Mouse (Mus musculus) NIH3T3 (cell line): ENCODE measurements at regions not wholly inside any gene's neighbourhood (a gene's known extent, or its start where the extent isn't known, plus 50 kb on each side); places are given as distances from the start of the nearest gene placed in this dataset.
"Not testable (repeated sequence)": the region's sequence is repeated elsewhere in the genome, so short reads cannot be mapped to it uniquely, and the experiment has no call there.

Source experiments
- DNase-seq: peaks from one replicate; pipeline ENCODE4 v3.0.0-alpha.2; 2012; ENCODE audit warnings: low read depth

DNA sequence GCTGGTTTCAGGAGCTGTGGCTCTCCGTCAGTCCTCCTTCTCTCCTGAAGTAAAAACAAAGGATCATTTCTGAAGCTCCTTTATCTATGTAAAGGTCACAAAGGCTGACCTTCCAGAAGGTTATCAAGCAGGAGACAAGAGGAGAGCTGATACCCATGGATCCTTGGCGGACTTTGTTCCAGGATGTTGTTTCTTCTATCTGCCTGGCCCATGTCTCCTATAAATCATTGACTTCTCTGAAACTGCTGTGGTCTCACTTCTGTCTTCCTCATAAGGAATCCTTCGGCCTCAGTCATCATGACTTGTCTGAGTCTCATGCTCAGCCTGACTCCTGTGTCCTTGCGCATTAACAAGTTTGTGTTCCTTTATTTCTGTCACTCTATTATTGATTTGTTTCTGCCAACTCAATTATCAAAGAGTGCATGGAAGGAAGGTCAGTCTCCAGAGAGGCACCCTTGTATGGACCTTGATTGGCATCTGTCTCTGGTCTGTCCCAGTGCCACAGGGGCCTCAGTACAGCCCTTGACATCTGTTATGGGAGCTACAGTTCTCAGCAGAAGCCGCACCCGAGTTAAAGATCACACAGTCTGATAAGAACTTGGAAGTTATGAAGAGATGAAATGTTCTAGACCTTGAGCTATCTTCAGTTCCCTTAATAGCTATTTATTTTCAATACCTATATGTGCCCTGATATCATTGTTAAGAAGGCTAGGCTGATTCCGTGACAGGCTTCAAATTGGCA is 53.2 kb upstream of the Dazl start:
- DNase-seq: no peak

DNA sequence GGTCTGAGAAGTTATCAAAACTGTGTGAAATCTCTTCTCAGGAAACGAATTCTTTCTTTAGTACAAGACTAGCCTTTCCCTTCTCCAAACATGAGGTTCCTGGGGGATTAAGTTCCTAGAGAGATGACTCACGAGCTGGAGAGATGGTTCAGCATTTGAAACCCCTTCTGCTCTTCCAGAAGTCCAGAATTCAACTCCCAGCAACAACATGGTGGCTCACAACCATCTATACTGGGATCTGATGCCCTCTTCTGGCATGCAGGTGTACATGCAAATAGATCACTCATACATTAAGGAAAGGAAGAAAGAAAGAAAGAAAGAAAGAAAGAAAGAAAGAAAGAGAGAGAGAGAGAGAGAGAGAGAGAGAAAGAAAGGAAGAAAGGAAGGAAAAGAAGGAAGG is 60.4 kb upstream of the Dazl start:
- DNase-seq: not testable (repeated sequence)

DNA sequence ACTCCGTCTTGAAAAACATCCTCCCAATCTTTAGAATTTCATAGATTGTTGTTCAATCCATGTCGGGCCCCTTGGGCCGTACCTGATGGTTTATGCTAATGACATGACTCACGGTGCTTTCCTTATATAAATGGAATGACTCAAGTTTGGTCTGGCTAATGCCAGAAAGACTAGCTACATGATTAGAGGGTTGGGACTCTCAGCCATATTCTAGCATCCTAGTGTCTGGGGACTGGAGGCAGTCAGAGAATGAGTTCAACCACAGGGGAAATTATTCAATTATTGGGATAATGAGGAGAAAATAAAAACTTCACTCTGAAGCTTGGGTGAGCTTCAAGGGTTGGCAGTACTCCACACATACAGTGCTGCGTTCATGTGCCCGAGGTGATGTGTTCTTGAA is 60.9 kb upstream of the Dazl start:
- DNase-seq: no peak

DNA sequence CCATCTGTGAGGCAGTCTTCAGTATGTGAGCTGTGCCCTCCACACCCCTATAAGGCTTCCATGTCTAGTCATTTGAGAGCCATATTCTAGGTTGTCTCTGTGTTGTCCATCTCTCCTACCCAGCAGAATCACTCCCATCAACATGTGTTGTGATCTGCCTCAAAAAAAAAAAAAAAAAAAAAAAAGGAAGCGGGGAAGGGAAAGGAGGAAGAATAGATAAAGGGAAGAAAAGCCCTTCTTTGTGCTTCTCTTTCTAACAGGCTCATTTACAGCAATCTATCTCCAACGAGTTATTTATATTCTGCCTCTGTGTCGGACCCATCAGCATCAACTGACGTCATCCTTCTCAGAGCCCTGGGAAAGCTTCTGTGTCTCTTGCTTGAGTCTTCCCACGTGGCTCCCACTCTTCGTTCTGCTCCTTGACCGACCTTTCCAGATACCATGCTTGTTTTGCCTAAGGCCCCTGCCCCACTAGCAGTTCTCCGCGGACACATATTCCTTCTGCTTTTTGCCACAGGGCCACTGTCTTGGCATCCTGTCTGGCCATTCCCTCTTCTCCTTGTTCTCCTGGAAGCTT is 68.3 kb upstream of the Dazl start:
- no peak for DNase-seq

DNA sequence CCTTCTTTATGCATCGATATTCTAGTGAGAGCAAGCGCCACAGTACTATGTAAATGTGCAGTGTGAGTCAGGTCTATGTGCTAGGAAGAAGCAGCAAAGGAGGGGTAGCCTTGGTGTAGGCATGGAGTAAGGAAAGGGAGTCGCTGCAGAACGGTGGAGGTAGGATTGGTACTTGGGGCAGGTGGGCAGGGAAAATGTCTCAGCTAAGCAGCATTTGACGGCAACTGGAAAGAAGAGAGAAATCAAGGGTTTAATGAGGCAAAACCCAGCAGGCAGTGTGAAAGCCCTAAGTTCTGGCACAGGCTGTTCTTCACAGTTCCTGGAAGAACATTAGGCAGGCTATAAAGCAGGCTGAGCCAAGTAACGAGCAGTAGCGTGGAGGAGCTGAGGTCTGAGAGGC is 72.0 kb upstream of the Dazl start:
- no peak for DNase-seq

DNA sequence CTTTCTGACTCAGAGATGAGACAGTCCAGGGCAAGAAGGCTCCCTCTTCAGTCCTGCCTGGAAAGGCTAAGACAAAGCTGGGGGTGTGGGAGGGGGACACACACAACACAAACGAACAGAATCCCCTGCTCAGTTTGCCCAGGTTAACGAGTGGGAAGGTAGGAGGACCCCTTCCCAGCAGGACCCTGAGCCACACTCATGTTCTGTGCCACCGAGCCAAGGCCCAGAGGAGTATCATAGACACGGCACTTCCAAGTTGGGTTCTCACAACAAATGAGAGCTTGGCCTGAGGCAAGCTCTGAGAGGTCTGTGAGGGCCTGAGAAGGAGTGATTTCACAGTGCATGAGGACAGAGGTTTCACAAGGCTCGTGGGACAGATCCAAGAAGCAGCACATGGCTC is 72.7 kb upstream of the Dazl start:
- DNase-seq: no peak

DNA sequence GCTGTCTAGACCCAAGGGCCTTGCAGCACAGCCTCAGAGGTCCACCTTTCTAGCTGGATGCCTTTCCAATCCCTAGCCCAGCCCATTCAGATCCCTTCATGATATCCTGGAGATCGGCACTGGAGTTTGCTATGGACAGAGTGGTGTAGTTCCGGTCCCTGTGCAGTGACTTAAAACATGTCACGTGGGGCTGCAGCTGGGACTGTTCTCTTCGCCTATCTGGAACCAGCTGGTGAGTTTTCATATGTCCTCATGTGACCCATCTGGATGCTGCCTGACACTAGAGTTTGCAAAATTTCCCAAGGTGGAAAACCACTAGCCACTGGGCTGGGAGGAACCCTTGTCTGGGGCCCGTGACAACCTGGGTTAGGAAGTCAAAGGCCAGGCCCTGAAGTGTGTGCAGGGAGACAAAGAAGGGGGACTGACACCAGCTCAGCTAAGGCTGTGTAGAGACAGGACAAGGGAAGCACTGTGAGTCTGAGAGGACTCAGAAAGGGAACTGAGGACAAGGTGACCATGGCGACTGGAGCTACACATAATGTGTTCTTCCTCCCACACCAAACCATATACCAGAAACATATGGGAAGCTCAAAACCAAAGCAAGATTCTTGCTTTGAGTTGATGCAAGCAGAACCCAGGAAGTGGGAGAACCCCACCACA is 75.9 kb upstream of the Dazl start:
- DNase-seq: no peak

DNA sequence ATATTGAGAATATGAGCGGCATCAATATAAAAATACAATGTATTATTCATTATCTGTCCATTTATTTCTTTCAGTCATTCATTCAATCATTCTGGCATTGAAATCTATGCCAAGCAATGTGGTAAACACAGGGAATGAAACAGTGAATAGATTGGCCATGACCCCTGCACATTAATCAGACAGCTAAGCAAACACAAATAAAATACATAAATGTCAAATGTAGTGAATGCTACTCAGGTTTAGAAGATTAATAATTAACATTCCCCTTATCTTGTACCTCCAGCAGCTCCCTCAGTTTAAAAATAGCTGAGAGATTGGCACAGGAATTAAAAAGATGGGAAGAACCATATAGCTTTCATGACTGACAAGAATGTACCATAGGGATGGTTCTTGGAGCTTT is 77.0 kb upstream of the Dazl start:
- no peak for DNase-seq

DNA sequence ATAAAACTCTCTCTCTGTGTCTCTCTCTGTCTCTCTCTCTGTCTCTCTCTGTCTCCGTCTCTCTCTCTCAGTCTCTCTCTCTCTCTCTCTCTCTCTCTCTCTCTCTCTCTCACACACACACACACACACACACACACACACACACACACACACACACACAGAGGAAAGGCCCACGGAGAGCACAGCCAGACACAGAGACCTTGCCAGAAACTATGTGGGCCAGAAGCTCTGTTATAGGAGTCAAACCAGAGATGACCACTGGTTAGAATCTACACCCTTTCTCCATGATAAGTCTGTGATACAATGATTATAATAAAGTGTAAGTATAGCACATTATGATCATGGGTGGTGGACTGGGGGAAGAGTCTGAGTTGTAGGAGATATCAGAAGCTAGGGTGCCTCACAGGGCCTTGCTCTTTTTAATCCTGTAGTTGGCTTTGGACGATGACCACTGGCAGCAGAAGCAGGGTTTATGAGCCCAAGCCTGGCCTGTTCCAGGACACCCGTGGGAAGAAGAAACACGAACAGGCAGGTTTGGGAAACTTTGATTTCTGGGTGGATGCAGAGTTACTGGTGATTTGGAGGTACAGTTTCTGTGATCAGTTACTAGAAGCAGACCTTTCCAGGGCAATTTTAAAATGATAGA is 80.2 kb upstream of the Dazl start:
- no peak for DNase-seq

DNA sequence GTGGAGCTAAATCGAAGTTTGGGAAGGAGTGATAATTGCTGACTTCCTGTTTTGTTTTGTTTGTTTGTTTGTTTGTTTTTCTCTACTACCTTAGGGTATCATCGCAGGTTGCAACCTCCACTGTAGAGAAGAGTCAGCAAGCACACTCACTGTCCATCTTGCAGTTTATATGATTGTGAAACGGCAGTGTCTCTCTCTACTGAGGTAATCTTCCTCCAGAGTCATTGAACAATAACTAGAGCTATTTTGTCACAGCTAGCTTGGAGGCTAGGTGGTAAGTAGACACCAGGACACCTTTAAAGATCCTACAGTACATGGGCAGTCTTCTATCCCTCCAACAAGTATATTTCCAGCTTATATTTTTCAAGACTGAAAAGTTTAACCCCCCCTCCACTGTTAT is 82.0 kb upstream of the Dazl start:
- no peak for DNase-seq

DNA sequence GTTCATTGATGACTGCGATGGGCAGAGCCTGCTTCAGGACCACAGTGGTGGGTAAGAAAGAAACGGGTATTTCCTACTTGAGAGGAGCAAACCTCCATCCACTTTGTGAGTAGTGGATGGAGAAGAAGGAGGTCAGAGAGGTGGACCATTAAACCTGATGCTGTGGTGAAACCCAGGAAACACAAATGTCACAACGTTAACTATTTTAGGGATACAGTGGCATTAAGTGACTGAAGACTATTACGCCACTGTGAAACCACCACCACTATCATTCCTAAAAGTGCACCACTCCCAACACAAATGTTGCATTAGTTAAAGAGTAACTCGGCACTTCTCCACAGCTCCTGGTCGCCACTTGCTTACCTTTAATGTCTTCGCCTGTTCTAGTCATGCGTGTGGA is 83.3 kb upstream of the Dazl start:
- no peak for DNase-seq

DNA sequence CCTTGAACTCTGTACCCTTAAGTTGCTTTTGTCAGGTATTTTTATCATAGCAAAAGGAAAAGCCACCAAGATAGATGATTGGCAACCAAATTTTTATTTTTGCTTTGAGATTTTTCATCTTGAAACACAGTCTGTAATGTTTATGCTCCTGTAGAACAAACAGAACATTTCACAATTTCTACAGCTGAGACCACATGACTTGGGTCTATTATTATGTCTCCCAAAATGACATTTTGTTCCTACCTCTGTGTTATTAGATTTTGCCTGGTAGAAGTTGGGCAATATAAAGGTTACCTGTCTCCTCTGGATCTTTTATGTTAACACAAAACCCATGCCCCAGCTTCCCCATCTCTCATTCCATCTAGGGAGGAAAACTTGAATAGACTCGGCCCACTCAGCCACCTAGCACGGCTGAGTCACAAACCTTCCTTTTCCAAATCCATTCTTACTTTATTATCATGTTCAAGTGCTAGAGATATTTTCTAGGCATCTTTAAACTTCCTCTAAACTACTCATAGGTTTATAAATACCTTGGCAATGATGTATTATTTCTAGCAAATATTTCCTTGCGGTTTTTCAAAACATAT is 84.8 kb upstream of the Dazl start:
- DNase-seq: no peak

DNA sequence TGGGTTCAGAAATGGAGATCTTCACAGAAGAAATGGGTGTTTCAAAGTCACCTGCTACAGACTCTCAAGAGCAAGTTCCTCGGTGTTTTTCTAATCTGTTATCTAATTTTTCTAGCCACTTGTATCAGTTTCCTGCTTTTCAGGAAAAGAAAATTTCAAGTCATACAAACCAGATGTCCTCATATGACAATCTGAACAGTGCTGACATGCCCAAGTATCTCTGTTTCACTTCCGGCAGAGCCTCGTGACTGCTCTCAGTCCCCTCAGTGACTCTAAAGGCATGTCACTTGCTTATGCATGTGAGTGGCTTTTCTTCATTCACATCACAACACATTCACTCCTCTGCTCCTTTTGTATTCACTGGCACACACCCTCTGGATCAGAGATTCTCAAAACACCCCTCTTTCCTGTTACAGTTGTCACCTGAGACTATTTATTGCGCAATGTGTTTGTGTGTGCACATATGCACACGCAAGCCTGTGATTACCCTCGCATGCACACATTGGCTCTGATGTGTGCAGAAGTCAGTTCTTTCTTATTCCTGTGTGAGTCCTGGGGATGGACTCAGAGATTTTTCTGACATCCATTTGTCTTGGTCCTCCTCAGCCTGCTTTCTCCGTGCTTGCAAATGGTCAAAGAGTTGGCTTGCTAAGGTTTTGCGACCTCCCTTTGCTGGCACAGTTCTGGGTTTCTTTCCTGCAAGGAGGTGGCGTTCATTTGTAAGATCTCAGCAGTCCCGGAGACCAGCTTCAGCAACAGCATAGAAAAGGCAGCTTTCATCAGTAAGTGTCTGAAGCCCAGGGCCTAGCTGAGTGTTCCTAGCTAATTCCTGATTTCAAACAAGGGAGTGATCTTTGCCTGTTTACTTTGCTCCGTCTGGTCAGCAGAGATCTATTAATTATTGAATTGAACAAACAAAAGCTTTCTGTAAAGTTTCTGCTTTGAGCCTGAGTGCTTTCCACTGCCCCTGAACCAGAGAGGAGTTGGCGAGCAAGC is 95.6 kb upstream of the Dazl start:
- no peak for DNase-seq

DNA sequence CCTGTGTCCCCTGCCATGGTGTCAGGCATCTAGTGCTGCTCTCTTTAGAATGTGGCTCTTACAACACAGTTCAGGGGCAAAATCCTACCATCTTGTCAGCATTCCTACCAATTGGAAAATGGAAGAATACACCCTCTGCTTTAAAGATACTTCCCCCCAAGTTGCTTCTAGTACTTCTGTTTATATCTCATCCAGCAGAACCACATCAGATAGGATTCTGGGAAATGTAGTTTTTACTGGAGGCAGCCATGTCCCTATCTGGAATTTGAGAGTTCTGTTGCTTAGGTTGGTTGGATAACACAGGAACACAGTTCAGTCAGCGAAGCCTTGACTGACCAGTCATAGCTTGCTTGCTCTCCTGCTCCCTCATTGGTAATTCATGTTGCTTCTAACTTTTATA is 96.7 kb upstream of the Dazl start:
- no peak for DNase-seq

DNA sequence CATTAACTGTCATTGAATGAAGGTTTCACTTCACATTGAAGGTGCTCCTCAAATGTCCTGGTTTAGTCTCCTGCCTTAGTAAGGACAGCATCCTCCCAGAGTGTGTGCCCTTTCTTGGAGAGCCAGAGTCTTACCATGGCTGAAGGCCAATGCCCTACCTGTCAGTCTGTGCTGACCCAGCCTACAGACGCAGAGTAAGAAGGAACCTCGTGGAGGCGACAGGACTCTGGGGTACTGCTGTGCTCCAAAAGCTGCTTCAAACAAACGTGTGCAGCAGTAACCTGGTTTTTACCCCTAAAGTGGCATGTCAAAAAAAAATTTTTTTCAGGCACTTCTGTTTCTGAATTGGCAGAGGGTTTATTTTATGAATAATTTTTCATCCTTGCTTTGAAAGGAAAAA is 97.8 kb upstream of the Dazl start:
- DNase-seq: no peak

DNA sequence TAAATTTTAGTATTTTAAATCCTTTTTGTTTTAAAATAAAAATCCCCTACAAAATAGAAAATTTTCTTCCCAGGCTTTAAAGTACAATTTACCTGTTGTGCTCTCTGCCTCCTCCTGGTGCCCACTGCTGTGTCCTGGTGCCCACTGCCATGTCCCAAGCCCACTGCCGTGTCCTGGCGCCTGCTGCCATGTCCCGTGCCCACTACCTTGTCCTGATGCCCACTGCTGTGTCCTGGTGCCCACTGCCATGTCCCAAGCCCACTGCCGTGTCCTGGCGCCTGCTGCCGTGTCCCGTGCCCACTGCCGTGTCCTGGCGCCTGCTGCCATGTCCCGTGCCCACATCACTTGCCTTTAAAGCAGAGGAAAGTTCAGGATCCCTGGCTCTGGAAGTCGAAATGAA is 98.6 kb upstream of the Dazl start:
- DNase-seq: no peak

DNA sequence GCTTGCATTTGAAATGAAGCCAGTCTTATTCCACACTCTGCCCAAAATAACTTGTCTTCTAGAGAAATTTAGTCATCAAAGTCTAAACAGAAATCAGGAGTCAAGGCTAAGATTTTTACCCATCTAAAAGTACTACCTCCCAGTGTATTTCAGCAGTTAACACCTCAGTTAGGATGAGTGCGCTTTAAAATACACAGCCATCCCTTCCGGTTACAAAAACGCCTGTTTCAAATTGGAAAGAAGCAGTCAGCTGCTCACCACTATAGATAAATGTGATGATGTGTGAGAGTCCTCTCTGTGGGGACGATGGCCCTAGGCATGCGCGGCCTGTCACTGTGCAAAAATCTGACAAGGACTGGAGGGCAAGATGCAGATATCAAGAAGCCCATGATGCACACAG is 99.0 kb upstream of the Dazl start:
- DNase-seq: no peak

DNA sequence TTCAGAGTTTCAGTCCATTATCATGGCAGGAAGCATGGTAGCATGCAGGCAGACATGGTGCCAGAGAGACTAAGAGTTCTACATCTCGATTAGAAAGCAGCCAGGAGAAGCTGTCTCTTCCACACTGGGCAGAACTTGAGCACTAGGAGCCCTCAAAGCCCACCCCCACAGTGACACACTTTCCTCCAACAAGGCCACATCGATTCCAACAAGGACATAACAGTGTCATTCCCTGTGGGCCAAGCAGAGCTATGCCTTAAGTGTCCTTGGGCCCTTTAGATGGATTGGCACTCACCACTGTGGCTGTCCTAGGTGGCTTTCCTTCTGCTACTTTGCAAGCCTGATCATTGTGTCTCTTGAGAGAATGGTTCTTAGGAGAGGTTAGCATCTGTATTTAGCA is 99.5 kb upstream of the Dazl start:
- DNase-seq: no peak

DNA sequence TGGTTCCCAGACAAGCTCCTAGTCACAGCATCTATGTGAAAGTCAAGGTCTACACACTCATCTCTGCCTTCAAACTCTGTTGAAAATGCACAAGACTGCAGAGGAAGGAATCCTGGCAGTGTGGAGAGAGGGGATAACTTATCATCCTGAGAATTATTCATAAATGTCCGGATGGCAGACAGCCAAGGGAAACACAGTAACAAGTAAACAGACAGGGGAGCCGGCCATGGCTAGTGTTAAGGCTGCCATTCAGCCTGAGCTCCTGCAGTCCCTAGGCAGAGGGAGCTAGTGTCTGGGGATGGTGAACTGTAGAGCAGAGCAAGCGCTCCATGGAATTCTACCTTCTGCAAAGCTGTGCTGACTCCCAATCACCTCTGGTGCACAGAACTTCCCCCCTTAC is 100.3 kb upstream of the Dazl start:
- DNase-seq: peak; percentile 18

DNA sequence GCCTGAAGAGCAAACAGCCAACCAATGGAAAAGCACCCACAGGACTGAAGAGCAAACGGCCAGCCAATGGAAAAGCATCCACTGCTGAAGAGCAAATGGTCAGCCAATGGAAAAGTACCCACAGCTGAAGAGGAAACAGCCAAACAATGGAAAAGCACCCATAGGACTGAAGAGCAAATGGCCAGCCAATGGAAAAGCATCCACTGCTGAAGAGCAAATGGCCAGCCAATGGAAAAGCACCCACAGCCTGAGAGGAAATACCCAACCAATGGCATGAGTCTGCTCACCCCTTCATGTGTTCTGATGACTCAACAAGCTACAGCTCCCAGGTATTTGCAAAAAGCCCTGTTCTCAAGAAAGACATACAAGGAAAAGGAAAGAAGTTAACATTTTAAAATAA is 101.4 kb upstream of the Dazl start:
- DNase-seq: no peak

DNA sequence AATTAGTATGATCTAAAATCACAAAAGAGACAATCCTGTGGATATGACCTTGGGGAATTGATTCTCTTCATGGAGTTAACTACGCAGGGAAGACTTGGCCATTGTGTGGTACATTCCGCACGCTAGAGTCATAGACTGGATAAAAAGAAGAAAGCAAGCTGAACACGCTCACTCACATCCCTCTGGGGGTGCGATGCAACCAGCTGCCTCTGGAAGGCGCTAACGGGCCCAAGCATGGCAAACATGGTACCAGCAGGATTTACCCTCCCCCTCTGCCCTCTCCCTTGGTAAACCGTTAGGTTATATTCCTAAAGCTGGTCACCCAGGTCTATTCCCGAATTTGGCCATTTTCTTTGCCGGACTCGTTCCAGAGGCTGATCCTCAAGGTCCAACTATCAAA is 102.2 kb upstream of the Dazl start:
- no peak for DNase-seq

DNA sequence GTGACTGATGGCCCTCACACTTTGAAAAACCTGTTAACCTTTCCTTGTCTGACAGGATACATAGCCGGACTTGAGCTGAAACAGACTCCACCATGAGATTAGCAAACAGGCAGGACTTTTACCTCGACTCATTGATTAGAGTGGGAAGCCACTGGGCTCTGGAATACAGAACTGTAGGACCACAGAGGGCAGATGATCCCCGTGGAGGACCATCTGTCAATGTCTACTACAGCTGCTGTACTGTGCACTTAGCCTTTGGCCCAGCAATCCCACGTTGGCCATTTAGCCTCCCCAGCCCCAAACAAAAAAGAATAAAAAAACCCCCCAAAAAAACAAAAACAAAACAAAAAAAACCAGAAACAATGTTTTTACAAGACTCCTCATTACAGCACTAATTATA is 103.9 kb upstream of the Dazl start:
- DNase-seq: no peak
